Mouse (Mus musculus): ENCODE measurements around the gene Ubap1l. TPM values are rescaled to one million over a fixed set of nuclear protein-coding genes. Genes with fewer than 3 reads are reported as not detected.

Gene Ubap1l
- polyA plus RNA-seq, 1 experiment: 0.98 TPM

DNA sequence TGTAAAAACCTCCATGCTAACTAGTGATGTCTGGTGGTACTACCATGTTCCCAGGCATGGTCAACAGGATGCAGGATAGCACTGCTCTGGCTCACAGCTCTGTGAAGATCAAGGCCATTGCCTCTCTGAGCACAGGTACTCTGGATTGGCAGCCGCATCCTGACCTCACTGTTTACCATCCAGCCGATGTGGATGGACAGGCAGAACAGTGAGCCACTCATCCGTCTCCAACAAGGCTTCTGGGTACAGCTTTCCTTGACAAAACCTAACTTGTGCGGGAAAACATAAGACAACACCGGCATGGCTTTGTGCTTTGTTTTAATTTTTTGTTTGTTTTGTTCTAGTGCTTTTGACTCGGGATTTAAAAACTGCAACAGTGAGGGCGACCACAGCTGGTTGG, 4.9 kb downstream of the Ubap1l start:
- no peak for TF ChIP-seq CTCF (IDR thresholded peaks at IDR 0.05; ENCODE audit: borderline replicate concordance, insufficient read depth, low read length)
- no peak for TF ChIP-seq POLR2A (IDR thresholded peaks at IDR 0.05; ENCODE audit: low read depth, low read length)
- Histone ChIP-seq H3K27ac (ENCODE audit: insufficient read depth, low read length) (no peak overlapping the region), H3K4me1 (ENCODE audit: control insufficient read depth, insufficient read depth, low read length) (no peaks in the 10 kb centered on the region), H3K4me3 (ENCODE audit: insufficient read depth, low read length) (no peak overlapping the region)

DNA sequence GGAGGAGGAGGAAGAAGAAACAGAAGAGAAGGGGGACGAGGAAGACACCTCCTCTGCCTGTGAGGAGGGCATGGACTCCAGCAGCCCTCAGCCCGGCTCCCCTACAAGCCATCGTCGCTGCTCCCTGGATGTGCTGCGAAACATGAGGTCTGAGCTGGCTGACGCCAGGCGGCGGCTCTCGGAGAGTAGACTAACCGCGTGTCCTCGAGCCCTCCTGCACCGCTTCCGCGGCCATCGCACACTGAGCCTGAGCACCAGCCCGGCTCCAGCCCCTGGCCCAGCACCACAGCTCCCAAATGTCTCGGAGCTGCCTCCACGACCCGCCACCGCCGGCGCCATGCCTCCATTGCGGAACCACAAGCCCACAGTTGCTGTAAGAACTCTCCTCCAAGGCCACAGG, 10.9 kb downstream of the Ubap1l start:
- Histone ChIP-seq H3K4me3 (ENCODE audit: insufficient read depth, low read length) (no peak overlapping the region), H3K4me1 (ENCODE audit: control insufficient read depth, insufficient read depth, low read length) (no peaks in the 10 kb centered on the region), H3K27ac (ENCODE audit: insufficient read depth, low read length) (no peak overlapping the region)
- TF ChIP-seq POLR2A (IDR thresholded peaks at IDR 0.05; ENCODE audit: low read depth, low read length) (no peak), CTCF (IDR thresholded peaks at IDR 0.05; ENCODE audit: borderline replicate concordance, insufficient read depth, low read length) (no peak)

DNA sequence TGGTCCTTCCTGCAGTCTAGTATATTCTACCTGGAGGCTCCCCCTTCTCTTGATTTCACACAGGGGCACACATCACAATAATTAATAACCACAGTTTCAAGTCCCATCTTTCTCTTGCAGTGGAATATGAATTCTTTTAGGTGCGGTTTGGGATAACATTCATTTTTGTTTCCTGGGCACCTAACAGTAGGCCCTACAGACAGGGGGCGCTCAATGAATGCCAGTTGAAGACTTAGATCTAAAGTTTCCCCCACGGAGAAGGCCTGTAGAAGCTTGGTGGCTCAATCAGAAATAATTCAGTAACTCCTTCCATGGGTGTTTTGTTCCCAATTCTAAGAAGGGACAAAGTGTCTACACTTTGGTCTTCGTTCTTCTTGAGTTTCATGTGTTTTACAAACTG, 11.6 kb downstream of the Ubap1l start:
- Histone ChIP-seq H3K4me1 (ENCODE audit: control insufficient read depth, insufficient read depth, low read length) (no peaks in the 10 kb centered on the region), H3K4me3 (ENCODE audit: insufficient read depth, low read length) (no peak overlapping the region), H3K27ac (ENCODE audit: insufficient read depth, low read length) (no peak overlapping the region)
- TF ChIP-seq CTCF (IDR thresholded peaks at IDR 0.05; ENCODE audit: borderline replicate concordance, insufficient read depth, low read length): no peak
- no peak for TF ChIP-seq POLR2A (IDR thresholded peaks at IDR 0.05; ENCODE audit: low read depth, low read length)

DNA sequence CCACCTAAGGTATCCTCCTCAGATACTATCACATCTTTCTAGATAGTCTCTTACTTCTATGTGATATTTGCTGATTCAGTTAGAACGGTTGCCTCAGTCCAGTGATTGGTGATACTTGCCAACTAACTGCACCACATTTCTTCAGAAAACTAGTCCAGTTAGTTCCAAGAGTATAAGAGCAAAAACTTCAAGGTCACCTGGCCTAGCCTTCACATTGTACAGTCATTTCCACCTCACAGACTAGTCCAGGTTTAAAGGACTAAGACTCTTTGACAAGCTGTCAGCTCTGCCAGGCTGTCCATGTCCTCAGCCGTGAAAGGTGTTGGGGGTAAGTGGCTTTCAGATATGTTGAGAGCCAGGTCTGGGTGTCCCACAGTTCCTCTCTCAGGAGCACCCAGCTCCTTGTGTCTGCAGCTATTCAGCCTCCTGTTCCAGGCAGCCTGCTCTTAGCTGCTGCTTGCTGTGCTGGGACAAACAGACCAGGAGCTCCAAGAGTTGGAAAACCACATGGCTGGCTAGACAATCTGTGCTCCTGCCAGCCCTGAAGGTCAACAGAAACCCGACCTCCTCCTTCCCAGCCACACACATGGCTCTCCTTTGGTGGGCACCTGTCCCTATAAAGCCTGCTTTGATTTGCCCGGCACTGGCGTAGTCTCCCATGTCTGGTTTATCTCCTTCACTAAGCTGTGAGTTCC, 13.8 kb downstream of the Ubap1l start:
- Histone ChIP-seq H3K27ac (ENCODE audit: insufficient read depth, low read length) (no peak overlapping the region), H3K4me1 (ENCODE audit: control insufficient read depth, insufficient read depth, low read length) (no peaks in the 10 kb centered on the region), H3K4me3 (ENCODE audit: insufficient read depth, low read length) (no peak overlapping the region)
- TF ChIP-seq POLR2A (IDR thresholded peaks at IDR 0.05; ENCODE audit: low read depth, low read length): no peak
- TF ChIP-seq CTCF (IDR thresholded peaks at IDR 0.05; ENCODE audit: borderline replicate concordance, insufficient read depth, low read length): no peak

DNA sequence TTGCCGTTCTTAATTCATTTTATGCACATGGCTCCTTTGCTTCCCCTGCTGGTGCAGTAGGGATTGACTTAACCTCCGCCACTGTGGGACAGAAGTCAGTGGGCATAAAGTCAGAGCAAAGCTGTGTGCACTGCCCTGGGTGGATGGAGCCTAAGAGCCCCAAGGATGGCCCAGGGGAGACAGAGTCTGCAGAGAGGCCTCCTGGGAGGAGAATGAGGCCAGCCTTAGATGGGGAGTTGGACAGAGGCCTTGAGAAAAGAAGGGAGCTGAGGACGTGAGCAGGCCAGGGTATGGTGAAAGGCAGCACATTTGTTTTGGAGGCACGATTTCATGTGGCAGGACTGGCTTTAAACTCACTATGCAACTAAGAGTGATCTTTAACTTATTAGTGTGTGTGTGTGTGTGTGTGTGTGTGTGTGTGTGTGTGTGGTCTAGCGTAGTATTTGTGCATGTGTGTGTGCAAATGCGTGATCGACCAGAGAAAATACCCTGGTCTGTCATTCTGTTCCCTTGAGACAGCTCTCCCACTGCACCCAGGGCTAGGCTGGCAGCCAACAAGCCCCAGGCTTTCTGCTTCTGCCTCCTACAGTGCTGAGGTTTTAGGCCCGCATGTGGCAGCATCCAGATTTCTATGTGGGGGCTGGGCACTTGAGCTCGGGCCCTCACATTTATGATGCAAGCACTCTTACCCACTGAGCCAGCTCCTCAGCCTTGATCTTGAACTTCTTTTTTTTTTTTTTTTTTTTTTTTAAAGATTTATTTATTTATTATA, 14.5 kb downstream of the Ubap1l start:
- TF ChIP-seq POLR2A (IDR thresholded peaks at IDR 0.05; ENCODE audit: low read depth, low read length): no peak
- TF ChIP-seq CTCF (IDR thresholded peaks at IDR 0.05; ENCODE audit: borderline replicate concordance, insufficient read depth, low read length): no peak
- Histone ChIP-seq H3K4me1 (ENCODE audit: control insufficient read depth, insufficient read depth, low read length) (no peaks in the 10 kb centered on the region), H3K27ac (ENCODE audit: insufficient read depth, low read length) (no peak overlapping the region), H3K4me3 (ENCODE audit: insufficient read depth, low read length) (no peak overlapping the region)

DNA sequence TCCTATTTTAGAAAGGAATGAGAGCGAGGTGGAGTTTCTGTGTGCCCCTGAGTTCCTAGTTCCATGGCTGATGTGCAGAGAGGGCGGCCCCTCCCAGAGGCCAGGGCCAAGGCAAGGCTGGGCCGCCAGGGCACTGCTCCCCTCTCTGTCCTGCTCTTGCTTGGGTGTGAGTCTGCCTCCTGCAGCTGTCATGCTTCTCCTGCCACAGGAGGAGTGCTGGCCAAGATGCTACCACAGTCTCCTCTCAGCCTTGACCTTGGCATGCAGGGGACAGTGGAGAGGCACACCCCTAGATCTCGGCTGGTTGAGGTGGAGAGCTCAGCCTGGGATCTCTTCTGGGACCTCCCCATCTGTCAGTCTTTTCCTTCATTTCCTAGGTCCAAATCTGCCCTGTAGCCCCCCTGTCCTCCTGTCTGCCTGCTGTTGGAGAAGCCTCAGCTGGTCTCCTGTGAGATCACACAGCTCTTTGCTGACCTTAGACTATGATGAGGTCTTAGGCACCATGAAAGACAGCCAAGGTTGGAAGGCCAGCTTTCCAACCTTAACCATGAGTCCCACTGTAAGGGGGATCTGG, 20.3 kb downstream of the Ubap1l start:
- H3K27ac ChIP-seq (ENCODE audit: insufficient read depth, low read length): no peak overlapping the region
- TF ChIP-seq CTCF (IDR thresholded peaks at IDR 0.05; ENCODE audit: borderline replicate concordance, insufficient read depth, low read length): no peak
- TF ChIP-seq POLR2A (IDR thresholded peaks at IDR 0.05; ENCODE audit: low read depth, low read length): no peak
- H3K4me3 ChIP-seq (ENCODE audit: insufficient read depth, low read length): no peak overlapping the region
- H3K4me1 ChIP-seq (ENCODE audit: control insufficient read depth, insufficient read depth, low read length): no peaks in the 10 kb centered on the region

DNA sequence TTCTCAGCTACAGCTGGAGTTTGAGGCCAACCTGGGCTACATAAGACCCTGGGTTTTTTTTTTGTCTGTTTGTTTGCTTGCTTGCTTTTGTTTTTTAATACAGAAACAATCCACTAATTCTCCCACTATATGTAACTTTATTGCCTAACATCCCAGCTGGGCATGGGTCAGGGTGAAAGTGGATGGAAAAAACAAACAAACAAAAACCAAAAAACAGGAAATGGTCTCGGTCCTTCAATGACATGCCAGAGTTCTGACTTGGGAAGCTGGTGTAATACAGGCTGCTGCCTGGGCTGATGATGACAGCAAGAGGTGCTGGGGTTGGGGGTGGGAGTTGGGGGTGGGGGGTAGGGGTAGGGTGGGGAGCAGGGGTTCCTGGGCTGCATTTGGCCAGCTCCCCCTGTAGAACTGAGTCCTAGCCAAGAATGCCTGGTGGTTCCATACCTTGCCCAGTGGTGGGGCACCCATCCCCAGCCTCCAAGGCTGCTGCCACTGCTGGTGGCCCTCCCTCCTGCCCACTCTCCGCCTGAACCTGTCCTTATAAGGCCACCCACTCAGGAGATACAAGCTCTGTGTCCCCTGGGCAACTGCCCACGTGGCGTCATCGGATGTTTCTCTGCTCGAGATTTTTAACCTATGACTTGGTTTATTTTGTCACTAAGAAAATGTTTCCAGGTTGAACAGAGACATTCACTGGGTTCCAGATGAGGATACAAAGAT, 21.4 kb downstream of the Ubap1l start:
- Histone ChIP-seq H3K4me1 (ENCODE audit: control insufficient read depth, insufficient read depth, low read length) (no peaks in the 10 kb centered on the region; the same call in 1 of the 2 replicates), H3K4me3 (ENCODE audit: insufficient read depth, low read length) (no peak overlapping the region), H3K27ac (ENCODE audit: insufficient read depth, low read length) (no peak overlapping the region)
- TF ChIP-seq POLR2A (IDR thresholded peaks at IDR 0.05; ENCODE audit: low read depth, low read length): no peak
- TF ChIP-seq CTCF (IDR thresholded peaks at IDR 0.05; ENCODE audit: borderline replicate concordance, insufficient read depth, low read length): no peak

DNA sequence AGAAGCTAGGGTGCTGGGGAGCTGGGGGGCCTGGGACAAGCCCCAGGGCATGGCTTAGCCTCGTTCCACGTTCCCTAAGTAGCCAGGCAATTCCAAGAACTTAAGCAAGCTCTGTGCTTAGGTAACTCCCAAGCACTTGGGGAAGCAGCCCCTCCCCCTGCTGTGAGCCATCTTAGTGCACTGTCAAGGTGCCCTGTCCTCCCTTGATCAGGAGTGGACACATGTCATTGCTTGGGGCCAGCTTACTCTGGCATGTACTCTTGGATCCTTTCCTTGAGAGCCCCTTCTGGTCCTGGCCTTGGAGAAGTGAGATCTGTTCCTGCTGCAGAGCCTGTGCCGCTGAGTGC, 21.9 kb downstream of the Ubap1l start:
- TF ChIP-seq POLR2A (IDR thresholded peaks at IDR 0.05; ENCODE audit: low read depth, low read length): no peak
- no peak for TF ChIP-seq CTCF (IDR thresholded peaks at IDR 0.05; ENCODE audit: borderline replicate concordance, insufficient read depth, low read length)
- Histone ChIP-seq H3K27ac (ENCODE audit: insufficient read depth, low read length) (no peak overlapping the region), H3K4me3 (ENCODE audit: insufficient read depth, low read length) (no peak overlapping the region), H3K4me1 (ENCODE audit: control insufficient read depth, insufficient read depth, low read length) (no peaks in the 10 kb centered on the region; the same call in 1 of the 2 replicates)

DNA sequence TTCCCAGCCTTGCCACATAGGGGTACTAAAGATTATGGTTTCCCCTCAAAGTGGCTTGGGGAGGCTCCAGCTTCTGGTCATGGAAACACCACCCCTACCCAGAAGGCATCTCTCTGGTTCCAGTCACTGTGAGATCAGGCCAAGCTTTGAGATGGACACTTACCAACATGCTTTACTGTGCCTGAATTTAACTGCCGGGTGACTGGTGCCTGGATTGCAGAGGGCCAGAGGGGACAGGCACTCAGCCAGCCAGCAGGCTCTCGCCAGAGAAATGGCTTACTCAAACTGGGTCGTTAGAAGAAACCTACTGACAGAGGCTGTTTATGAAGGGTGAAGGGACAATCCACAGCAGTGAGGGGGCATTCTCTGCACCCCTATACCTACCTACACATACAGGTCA, 23.4 kb downstream of the Ubap1l start:
- TF ChIP-seq POLR2A (IDR thresholded peaks at IDR 0.05; ENCODE audit: low read depth, low read length) (no peak), CTCF (IDR thresholded peaks at IDR 0.05; ENCODE audit: borderline replicate concordance, insufficient read depth, low read length) (no peak)
- H3K4me3 ChIP-seq (ENCODE audit: insufficient read depth, low read length): no peak overlapping the region
- no peaks in the 10 kb centered on the region; the same call in 1 of the 2 replicates for H3K4me1 ChIP-seq (ENCODE audit: control insufficient read depth, insufficient read depth, low read length)
- no peak overlapping the region for H3K27ac ChIP-seq (ENCODE audit: insufficient read depth, low read length)

All from embryonic fibroblast, embryonic 13.5 days (primary cell).